Mouse (Mus musculus) B cell, adult 2 months (primary cell): ENCODE measurements around the gene Adgrf5.
A peak's percentile ranks its signal among the peaks of the same experiment; 100 is the strongest.
"Not testable (repeated sequence)": the region's sequence is repeated elsewhere in the genome, so short reads cannot be mapped to it uniquely, and the experiment has no call there.

ENCODE experiments used
- DNase-seq, 2 experiments: peaks; one replicate each; pipeline ENCODE4 v3.0.0; 2022

Gene Adgrf5

DNA sequence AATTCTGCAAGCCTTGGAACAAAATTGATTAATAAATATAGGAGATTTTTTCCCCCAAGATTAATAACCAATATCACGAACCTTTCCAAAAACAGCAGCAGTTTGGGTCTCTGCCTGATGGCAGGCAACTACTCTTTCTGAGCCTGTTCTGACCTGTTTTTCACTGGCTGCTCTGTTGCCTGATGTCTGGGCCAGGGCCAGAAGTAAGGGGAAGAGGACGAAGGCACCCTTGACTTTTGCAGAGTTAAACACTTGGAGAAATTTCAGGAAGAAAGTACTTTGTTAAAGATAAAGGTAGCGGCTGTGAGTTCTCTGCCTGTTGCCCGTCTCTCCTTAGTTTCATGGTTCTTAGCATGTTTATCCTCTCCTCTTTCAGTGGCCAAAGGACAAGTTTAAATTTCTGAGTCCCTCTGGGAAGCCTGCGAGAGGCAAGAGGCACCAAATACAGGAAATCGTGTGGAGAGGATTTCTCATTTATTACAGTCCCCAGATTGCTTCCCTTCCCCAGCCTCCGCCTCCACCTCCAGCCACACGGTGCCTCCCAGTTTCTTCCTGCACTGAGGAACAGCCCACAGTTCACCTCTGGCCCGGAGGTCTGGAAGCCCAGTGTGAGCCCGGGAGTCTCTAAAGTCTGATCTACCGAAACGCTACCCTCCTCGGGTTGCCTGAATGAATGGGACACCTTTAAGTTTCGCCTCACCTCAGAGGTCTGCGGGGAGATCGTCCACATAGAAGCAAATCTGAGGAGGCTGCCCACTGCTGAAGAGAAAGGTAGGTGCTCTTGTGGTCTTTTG is at the start of gene Adgrf5:
TSS of gene Adgrf5 (plus strand) at position 626 of the 794 bp plus-strand sequence.
- no peak for DNase-seq

DNA sequence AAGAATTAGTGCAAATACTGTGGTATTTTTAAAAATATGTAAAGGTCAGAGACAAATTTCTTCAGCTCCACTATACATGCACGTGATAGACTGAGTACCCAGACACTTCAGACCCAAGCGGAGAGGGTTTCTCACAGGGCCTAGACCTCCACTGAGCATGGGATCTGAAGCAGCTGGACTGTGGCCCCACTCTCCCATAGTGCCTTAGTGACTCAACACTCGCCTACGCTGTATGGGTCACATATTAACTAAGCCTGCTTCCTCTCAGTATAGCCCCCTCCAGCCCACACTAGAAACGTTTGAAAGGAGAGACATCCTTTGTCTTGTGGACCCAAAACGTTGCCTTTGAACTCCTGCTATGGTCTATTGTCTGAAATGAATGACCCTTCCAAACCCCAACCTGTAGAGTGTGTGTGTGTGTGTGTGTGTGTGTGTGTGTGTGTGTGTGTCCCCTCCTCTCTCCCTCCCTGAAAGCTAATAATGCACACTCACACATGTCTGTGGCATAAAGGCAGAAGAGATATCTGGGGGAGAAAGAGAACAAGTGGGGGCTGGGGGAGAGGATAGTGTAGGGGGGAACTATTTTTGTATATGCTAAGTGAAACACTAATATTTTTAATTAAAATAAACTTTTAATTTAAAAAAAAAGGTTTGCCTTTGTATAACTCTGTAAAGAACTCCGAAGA is 34.1 kb upstream of the Adgrf5 start:
- no peak for DNase-seq

DNA sequence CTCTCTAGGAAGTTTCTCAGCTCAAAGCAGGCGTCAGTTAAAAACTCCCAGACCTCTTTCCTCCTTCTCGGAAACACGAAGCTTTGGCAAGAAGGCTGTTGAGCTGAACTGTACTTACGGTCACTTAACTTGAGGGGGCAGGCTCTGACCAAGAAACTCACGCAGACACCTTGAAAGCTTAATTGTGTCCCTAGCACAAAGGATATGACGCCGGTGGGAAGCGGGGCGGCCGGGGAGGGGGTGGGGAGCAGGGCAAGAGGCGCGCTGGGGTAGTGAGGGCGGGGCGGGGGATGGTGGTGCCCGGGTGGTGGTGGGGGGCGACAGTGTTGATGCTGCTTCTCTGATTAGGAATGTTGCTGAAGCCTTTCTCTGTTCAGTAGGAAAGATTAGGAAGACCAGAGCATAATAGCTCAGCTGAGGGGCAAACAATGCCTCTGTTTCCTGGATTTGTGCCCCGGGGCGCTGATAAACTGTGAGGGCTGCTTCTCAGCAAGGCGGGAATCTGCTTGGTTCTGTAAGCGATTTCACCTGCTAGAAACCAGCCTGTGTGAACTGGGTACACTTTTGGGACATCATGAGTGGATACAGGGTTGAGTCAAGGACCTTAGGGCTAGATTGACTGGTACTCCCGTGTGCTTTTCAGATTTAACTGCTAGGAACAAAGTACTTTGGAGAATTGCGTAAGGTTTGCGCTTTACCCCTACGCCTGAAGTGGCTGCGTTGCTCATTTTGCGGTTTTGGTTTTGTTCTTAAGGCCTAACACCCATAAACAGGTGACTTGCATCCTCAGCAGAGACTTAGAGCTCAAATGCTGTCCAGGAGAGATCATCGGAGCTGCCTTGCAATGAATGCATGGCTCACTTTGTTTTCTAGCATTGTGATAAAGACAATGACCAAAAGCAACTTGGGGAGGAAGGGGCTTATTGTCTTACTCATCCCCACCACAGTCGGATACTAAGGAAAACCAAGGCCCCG is 33.2 kb upstream of the Adgrf5 start:
- DNase-seq: peak; percentile 35 to 50

DNA sequence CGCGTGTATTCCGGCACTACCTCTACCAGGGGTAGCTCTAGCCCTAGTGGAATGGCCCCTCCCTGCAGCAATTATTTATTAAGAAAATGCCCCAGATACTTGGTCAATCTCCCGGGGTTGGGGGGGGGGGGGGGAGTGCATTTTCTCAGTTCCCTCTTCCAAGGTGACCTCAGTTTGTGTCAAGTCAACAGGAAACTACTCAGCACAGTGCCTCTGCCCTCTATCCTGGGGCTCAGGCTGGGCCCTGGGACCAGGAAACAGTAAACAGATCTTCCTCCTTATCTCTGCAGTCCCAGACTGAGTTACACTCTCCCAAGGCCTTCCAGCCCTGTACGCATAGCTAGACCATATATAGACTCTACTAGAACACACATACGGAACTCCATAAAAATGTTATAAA is 32.4 kb upstream of the Adgrf5 start:
- no peak for DNase-seq

DNA sequence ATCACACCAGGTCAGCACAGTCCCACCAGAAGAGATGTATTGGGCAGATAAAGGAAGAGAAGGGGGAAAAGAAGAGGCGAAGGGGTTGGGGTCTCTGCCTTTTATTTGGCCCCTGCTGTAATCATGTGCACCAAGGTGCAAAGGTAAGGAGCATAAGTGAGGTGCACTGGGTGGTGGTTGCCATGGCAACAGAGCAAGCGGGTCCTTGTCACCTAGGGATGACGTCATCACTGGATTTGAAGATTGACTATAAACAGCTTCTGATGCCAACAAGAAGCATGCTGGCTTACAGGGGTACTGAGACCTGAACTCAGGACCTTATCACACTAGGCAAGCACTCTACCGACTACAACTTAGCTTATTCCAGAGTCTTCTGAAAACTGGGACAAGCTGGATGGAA is 31.0 kb upstream of the Adgrf5 start:
- no peak for DNase-seq

DNA sequence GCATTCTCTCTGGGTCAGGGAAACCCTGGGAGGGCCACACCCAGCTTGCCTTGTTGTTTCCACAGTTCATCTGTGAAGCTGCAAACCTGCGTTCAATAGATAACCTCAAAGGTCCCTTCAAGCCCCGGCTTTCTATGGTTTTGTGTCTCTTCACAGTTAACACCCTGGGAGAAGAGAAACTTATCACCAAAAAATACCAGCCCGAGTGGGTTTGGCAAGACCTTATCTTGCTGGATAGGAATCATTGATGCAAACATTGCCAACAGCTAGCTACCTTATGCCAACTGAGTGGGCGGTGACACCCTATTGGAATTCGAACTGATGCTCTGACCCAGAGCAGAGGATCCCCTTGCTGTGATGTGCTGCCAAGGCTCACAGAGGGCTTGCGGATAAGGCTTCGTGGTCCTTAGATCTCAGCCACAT is 30.5 kb upstream of the Adgrf5 start:
- DNase-seq: no peak

DNA sequence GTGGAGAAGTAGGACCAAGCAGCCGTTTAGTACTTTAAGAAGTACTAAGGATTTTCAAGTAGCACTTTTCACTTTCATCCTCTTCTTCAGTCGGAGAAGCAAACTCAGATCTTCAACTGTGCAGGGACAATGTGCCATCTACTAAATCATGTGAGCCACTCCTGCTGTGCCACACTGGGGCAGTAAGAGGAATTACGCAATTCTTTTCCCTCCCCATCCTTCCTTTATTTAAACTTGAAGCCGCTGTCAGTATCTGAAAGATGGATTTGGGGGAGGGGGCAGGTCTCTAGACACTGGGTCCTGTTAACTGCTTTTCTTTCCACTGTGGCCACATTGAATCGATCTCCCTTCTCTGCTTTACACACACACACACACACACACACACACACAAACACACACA is 27.6 kb upstream of the Adgrf5 start:
- no peak for DNase-seq

DNA sequence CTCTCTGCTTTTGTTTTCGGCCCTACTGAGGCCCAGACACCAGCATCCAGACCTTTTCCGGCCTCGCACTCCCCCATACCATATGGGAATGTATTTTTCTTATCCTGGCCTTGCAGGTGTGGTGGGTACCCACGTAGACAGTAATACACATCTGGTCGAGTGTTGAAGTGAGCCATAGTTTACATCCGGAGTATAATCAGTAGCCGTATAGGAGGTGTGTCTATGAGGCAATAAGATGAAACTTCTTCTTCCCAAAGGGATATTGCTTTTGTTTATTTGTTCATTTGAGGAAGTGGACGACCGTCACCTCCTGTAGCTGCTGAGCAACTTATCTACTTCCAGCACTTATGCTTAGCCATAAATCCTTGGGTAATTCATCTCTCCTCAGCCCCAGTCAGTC is 26.2 kb upstream of the Adgrf5 start:
- no peak for DNase-seq

DNA sequence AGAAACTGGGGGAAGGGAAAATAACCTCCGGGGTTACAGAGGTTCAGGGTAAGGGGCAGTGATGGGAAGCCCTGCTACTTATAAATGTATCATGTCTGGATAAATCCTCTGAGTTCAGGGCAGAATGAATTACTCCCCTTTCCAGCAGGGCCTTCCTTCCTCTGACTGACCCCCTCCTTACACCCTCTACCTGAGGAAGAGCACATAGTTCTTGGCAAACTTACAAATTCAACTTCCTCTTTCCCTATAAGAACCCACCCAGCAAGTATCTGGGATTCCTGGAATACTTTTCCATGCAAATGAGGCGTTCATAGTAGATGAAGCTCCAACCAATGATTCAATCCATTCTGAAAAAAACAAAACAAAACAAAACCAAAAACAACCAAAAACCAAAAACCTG is 22.6 kb upstream of the Adgrf5 start:
- DNase-seq: no peak

DNA sequence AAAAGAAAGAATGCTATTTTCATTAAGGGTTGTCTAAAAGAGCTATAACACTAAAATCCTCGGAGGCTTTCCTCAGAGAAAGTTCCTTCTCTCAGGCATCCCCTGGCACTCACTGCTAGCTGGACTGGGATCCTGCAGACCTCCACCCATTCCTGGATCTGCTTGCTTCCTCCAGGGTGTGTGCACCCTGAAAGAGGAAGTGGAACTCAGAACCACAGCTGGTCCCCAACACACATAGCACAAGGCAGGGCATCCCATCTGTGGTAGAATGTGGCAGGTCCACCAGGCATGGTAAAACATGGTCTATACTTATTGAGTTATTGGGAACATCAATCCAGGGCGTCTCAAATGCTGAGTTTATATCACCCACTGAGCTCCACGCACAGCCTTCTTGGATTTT is 22.0 kb upstream of the Adgrf5 start:
- no peak for DNase-seq

DNA sequence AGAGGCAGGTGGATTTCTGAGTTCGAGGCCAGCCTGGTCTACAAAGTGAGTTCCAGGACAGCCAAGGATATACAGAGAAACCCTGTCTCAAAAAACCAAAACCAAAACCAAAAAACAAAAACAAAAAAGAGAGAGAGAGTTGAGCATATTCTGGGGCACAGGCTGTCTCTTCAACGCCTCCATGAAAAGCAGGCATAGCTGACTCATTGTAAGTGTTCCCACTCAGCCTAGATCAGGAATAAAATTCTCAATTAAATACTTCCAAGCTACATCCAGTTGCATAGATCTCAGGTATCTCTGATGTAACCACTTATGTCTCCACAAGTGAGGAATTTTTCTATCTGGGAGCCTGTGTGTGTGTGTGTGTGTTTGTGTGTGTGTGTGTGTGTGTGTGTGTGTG is 13.8 kb upstream of the Adgrf5 start:
- not testable (repeated sequence) for DNase-seq

DNA sequence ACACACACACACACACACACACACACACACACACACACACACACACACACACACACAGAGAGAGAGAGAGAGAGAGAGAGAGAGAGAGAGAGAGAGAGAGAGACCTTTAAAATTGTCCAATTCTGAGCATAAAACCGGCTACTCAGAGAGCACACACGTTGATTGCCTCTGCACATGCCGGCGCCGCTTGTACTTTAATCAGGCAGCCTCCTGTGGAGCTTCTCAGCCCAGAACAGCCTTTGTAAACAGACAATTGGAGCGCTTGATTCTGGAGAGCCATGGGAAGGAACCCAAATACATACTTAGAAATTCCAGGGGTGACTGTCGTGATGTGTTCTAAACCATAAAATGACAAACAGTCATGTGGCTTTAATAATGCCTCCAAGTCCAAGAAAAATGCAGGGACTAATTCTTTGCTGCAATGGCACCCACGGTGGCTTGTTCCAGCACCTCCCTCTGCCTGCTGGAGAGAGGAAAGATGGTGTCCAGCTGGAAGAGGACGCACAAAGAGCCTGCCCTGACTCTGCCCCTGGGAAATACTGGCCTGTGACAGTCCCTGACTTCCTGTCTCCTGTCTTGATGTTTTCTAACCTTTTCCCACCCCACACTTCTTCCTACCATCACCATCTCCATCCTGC is 2.2 kb upstream of the Adgrf5 start:
- DNase-seq: no peak

DNA sequence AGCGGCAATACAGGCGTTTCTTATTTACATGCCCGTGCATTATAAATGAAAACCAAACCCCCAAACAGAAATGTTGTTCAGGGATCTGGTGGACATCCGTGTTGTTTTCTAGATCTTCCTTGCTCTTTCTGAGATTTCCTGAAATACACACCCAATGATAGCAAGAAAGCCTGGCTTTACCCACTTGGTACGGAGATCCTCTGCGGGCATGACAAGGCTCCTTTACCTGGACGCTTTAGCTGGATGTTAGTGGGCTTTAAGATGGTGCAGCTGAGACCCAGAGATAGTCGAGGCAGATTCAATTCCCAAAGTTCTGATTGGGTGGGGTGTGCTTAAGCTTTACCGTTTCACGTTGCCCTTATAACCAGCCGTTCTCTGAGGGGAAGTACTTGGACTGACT is 770 bp downstream of the Adgrf5 start:
- no peak for DNase-seq

DNA sequence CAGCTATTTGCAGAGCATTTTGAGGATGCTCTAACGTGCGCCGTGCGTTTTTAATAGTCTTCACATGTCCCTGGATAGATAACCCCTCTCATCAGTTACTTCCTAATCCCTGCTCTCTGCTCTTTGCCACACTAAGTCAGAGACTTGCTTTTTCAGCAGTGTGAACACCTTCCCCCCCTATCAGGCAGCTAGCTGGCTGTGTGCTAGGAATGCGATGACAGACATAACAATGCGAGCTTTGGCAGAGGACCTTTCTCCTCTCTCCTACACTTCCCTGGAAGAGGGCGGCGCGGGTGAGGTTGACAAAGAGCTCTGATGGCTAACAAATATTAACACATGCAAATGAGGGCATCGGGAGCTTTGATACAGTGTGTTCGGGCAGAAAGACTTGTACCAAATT is 2.1 kb downstream of the Adgrf5 start:
- no peak for DNase-seq

DNA sequence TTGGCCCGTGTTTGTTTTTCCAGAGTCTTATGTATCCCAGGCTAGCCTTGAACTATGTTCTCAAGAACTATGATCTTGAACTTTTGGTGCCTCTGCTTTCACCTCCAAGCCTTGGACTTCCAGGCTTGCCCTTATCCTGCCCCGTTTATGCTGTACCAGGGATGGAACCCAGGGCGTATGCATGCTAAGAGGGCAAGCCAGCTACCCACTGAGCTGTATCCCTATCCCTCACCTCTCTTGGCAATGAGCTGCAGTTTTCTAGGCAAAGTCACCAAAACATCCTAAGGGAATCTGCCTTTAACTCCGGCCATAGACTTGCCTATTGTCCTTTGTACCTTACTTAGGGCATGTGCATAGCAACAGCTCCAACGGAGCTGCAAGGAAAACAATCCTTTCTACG is 2.6 kb downstream of the Adgrf5 start:
- no peak for DNase-seq

DNA sequence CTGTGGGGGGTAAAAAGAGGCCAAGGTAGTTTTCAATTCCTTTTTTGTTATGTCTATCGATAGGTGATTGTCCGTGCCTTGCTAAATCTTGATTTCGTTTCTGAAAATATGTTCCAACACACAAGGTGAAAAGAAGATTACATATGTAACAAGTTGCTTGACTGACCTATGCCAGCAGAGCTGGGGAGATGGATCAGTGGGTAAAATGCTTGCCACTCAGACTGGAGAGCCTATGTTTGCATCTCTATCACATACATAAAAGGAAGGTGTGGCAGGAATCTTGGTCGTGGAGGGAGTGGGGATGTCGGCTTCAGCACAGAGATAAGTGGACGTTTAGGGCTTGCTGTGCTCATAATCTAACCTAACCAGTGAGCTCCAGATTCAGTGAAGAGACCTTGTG is 3.7 kb downstream of the Adgrf5 start:
- no peak for DNase-seq

DNA sequence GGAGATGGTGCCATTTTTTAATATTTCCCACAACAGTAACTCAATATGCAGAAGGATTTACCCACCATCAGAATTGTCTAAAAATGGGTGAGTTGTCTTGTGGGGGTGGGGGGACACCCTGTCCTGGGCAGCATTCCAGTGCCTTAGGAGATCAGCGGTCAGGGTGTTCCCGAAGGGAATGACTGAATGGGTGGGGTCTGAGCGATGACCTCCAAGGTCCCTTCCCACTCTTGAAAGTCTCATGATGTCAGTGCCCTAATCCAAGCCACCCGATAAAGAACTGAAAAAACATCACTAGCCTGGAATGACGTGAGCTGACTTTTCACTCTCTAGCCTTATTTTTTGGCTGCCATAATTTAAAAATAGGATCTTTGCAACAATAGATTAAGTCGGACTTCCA is 5.0 kb downstream of the Adgrf5 start:
- no peak for DNase-seq

DNA sequence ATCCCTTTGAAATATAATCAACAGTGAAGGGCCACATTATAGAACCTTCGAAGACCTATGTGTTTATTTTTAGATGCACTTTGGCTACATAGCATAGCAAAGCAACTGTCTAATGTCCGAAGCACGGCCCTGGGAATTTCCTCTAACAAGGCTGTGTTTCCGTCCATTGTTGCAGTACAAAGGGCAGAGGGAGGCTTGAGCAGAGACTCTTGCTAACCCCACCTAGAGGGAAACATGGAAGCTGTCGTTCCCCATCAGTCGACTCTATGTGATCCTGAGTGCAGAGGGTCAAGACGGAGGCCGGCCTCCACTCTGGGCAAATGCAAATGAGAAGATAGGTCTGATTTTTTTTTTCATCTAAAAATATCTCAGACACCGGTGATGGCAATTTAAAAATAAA is 6.2 kb downstream of the Adgrf5 start:
- no peak for DNase-seq

DNA sequence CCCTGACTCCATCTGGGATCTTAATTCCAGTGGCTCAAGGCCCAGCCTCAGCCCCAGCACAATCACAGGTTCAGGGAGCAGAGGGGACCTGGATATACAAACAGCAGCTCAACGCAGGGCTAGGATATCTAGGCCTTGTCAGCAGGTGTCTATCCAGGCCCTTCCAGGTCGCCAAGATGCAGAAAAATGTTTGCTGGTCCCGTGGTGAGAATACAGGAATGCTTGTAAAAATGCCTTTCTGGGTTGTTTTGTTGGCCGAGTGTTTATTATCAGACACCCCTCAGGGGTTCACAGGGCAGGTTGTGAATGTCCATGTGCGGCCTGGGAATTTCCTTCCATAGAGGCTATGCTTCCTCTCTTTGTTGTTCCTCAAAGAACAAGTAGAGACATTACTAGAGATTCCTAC is 7.9 kb downstream of the Adgrf5 start:
- no peak for DNase-seq

DNA sequence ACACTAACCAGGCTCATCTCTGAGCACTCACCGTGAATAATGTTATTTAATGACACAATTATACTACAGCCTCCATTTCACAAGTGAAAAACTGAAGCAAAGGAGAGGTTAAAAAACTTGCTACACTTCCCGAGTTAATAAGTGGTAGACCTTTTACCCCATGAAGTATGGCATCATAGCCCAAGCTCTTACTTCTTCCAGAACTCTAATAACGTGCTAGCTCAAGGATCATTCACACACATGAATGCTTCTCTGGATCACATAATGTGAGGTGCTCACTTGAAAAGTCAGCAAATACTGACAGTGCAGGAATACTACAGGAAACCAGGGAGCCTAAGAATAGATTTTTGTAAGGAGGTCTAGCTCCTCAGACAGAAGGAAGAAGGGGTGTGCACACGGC is 12.4 kb downstream of the Adgrf5 start:
- DNase-seq: no peak

DNA sequence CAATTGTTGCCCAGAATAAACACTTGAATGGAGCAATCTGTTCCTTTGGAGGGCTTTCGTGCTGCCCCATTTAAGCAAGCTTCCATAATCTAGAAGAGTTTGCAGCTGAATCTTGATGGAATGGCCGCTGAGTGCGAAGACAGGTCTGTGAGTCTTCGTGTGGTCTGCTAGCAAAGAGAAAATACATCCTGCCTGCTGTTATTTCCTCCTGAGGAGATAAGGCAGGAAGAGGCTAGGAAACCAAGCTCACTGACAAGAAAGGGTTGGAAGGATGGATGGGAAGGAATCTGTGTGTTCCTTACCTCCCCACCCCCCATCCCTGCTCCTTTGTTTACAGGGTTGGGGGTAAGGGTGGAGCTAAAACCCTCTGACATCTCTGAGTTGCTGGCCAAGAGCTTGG is 13.8 kb downstream of the Adgrf5 start:
- no peak for DNase-seq

DNA sequence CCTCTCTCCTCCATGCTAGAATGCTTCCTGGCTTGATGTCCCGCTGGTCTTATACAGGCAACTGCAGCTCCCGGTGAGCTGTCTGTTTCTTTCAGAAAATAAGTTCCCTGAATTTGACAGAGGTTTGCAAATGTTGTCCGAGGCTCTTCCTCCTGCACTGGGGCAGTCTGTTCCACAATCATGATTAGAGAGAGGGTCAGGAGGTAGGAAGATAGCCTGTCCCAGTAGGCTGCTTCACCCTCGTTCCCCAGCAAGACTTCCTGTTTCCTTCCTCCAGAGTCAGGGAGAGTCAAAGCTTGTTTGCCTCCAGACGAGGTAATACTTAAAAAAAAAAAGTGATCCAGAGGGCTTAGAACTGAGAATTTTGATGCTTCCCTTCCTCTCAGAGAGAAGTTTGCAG is 16.3 kb downstream of the Adgrf5 start:
- no peak for DNase-seq

DNA sequence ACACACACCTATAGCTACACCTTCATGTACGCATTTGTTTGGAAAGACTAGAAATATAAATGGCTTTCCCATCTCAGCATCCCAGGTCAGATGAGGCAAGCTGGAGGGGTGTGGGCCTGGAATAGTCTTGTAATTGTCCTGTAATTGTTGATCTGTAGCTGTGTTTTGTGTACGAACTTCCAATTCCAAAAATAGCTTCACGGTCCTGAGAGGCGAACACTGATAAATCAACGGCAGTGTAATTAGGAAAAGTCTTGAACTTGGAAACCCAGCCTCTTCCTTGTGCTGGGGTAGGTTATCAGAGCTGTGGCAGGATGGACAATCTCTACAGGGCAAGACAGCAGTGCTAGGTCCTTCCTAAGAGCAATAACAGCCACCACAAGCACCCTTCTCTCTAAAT is 18.5 kb downstream of the Adgrf5 start:
- no peak for DNase-seq
